Mouse (Mus musculus): ENCODE data around the gene Dcun1d2. TPM values are rescaled to one million over a fixed set of nuclear protein-coding genes. Genes with fewer than 3 reads are reported as not detected.

The Dcun1d2 gene
- polyA plus RNA-seq, 1 experiment from 2014 or later = 29.4 TPM

- Histone ChIP-seq H3K36me3 (no peaks in the 10 kb centered on the region), H3K9ac (no peak overlapping the region), H3K4me3 (replicated peaks) (no peak overlapping the region), H3K4me2 (replicated peaks) (no peak overlapping the region), H3K9me3 (replicated peaks) (no peaks in the 10 kb centered on the region), H3K27ac (replicated peaks) (no peak overlapping the region), H3K4me1 (0 out of 2 replicates have a peak, but pooled peaks cover 7% of the 10 kb centered on the region), H3K27me3 (peaks cover 6% of the 10 kb centered on the region; the same call in 1 of the 2 replicates)
- no peak for ATAC-seq (ENCODE audit: insufficient number of reproducible peaks, low FRiP score, low TSS enrichment, low read depth)
- 60% methylated on average over 3 of the region's 3 CpGs for WGBS
Observed at GRCm38 (mm10) chr8:13227184-13227583, 60.7 kb downstream of the Dcun1d2 start.

DNA sequence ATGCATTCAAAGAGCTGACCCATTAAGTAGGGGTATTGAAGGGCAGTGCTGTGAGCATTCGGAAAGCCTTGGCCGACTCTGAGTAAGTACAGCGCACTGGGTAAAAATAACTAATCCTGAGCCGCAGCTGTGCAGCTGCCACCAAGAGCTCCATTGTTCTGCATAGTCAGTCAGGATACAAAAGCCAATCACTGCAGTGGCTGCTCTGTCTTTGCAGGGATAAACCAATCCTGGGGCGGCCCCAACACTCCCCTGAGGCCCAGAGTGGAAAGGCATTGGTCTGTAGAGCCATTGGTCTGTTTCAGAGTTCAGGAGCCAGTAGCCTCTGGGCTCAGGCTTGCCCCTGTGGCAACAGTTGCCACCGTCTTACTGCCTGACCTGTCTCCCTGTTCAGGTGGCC is 61.6 kb downstream of the Dcun1d2 start:
- Histone ChIP-seq H3K4me3 (replicated peaks) (no peak overlapping the region), H3K4me2 (replicated peaks) (no peak overlapping the region), H3K36me3 (no peaks in the 10 kb centered on the region), H3K9ac (no peak overlapping the region), H3K27ac (replicated peaks) (no peak overlapping the region), H3K9me3 (replicated peaks) (no peaks in the 10 kb centered on the region), H3K27me3 (peaks cover 6% of the 10 kb centered on the region; the same call in 1 of the 2 replicates), H3K4me1 (0 out of 2 replicates have a peak, but pooled peaks cover 7% of the 10 kb centered on the region)
- WGBS = 43% methylated on average over 6 of the region's 6 CpGs
- no peak; the same call in 1 of the 2 replicates for ATAC-seq (ENCODE audit: insufficient number of reproducible peaks, low FRiP score, low TSS enrichment, low read depth)

DNA sequence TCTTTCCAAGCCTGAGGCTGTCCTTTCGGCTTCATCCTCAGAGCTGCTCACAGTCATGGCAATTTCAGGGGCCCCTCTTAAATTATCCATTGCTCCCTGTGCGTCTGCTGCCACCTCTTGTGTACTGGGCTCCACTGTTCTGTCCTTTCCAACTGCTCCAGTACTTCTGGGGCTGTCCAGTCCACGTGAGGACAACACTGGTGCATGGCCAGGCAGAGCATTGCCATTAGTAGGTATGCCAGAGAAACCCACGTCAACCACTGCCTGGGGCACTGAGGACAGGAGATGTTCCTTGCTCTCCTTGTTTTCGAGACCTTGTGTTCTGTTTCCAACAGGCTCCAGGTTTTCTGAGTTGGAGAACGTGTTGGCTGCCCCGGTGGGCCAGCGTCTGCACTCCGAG is 63.5 kb downstream of the Dcun1d2 start:
- Histone ChIP-seq H3K9me3 (replicated peaks) (no peaks in the 10 kb centered on the region), H3K27me3 (peaks cover 6% of the 10 kb centered on the region; the same call in 1 of the 2 replicates), H3K36me3 (no peaks in the 10 kb centered on the region), H3K9ac (no peak overlapping the region), H3K4me1 (0 out of 2 replicates have a peak, but pooled peaks cover 4% of the 10 kb centered on the region), H3K27ac (replicated peaks) (no peak overlapping the region), H3K4me3 (replicated peaks) (no peak overlapping the region), H3K4me2 (replicated peaks) (no peak overlapping the region)
- no peak for ATAC-seq (ENCODE audit: insufficient number of reproducible peaks, low FRiP score, low TSS enrichment, low read depth)
- WGBS = 82% methylated on average over 9 of the region's 9 CpGs

DNA sequence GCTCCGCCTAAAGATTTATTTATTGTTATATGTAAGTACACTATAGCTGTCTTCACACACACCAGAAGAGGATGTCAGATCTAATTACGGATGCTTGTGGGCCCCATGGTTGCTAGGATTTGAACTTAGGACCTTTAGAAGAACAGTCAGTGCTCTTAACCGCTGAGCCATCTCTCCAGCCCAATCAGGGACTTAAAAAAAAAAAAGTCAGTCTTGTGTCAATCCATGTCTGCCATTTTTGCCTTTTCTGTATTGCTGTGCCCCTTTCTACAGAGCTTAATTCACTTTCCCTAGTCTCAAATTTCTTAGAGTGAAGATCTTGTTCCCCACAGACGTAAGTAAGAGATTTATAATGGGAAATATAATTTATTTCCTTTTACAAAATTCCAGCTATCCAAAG is 69.5 kb downstream of the Dcun1d2 start:
- no peak overlapping the region for H3K4me2 ChIP-seq (replicated peaks)
- H3K27ac ChIP-seq (replicated peaks) = no peak overlapping the region
- H3K4me1 ChIP-seq = peaks cover 8% of the 10 kb centered on the region
- ATAC-seq (ENCODE audit: insufficient number of reproducible peaks, low FRiP score, low TSS enrichment, low read depth) = no peak
- H3K9ac ChIP-seq = no peak overlapping the region
- no peaks in the 10 kb centered on the region for H3K36me3 ChIP-seq
- WGBS = 69% methylated on average over 4 of the region's 4 CpGs
- H3K27me3 ChIP-seq = no peaks in the 10 kb centered on the region
- no peaks in the 10 kb centered on the region for H3K9me3 ChIP-seq (replicated peaks)
- H3K4me3 ChIP-seq (replicated peaks) = no peak overlapping the region

GRCm38 (mm10) chr8:13217986-13218385 is 69.9 kb downstream of the Dcun1d2 start:
- no peak overlapping the region for H3K4me2 ChIP-seq (replicated peaks)
- H3K36me3 ChIP-seq = no peaks in the 10 kb centered on the region
- no peak for ATAC-seq (ENCODE audit: insufficient number of reproducible peaks, low FRiP score, low TSS enrichment, low read depth)
- no peak overlapping the region for H3K9ac ChIP-seq
- no peak overlapping the region for H3K4me3 ChIP-seq (replicated peaks)
- no peak overlapping the region for H3K27ac ChIP-seq (replicated peaks)
- H3K9me3 ChIP-seq (replicated peaks) = no peaks in the 10 kb centered on the region
- H3K4me1 ChIP-seq = peaks cover 13% of the 10 kb centered on the region
- no peaks in the 10 kb centered on the region for H3K27me3 ChIP-seq

- Histone ChIP-seq H3K4me2 (replicated peaks) (no peak overlapping the region), H3K4me3 (replicated peaks) (no peak overlapping the region), H3K27ac (replicated peaks) (no peak overlapping the region), H3K9me3 (replicated peaks) (no peaks in the 10 kb centered on the region), H3K27me3 (no peaks in the 10 kb centered on the region), H3K36me3 (no peaks in the 10 kb centered on the region), H3K9ac (no peak overlapping the region), H3K4me1 (peaks cover 13% of the 10 kb centered on the region)
- WGBS = 48% methylated on average over 5 of the region's 5 CpGs
- ATAC-seq (ENCODE audit: insufficient number of reproducible peaks, low FRiP score, low TSS enrichment, low read depth) = no peak
Observed at GRCm38 (mm10) chr8:13217093-13217492, 70.8 kb downstream of the Dcun1d2 start.

GRCm38 (mm10) chr8:13216386-13216785 is 71.5 kb downstream of the Dcun1d2 start:
- Histone ChIP-seq H3K27me3 (no peaks in the 10 kb centered on the region), H3K9ac (no peak overlapping the region), H3K4me3 (replicated peaks) (no peak overlapping the region), H3K4me2 (replicated peaks) (no peak overlapping the region), H3K27ac (replicated peaks) (no peak overlapping the region), H3K36me3 (no peaks in the 10 kb centered on the region), H3K4me1 (peaks cover 13% of the 10 kb centered on the region), H3K9me3 (replicated peaks) (no peaks in the 10 kb centered on the region)
- 74% methylated on average over 8 of the region's 8 CpGs for WGBS
- no peak for ATAC-seq (ENCODE audit: insufficient number of reproducible peaks, low FRiP score, low TSS enrichment, low read depth)

DNA sequence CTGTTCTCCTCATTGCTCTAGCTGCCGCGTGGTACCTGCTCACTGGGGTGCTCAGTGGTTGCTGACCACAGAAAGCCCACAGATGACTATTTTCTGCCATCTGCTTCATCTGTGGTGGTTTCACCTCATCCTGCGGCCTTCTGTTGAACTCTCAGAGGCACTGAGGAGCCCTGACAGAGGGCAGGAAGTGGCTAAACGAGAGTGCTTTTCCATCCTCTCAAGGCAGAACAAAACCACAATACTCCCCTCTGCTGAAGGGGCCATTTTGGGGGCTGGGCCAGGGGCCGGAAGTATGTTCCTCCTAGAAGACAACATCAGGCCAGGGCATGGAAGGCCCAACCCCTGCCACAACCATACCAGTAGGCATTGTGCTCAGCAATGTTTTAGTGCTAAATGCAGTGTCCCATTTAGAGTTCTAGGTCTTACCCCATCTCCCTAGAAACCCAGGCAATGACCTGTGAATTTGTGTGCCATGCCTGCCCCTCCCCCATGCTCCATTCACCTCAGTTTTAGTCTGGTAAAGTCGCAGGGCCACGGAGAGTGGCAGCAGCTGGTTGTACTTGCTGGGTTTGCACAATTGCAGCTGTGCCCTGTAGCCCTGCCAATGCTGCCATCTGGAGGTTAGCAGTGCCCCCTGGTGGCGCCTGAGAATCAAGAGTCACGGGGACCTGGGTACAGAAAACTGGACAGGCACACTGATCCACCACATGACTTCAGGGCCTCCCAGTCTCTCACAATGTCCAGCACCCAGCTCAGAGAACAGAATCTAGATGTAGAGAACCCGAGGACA is 74.3 kb downstream of the Dcun1d2 start:
- H3K4me2 ChIP-seq (replicated peaks) = peak overlapping the region; percentile 17
- H3K4me1 ChIP-seq = peaks cover 16% of the 10 kb centered on the region
- H3K27me3 ChIP-seq = no peaks in the 10 kb centered on the region
- peak; percentile 71 for ATAC-seq (ENCODE audit: insufficient number of reproducible peaks, low FRiP score, low TSS enrichment, low read depth)
- no peak overlapping the region for H3K4me3 ChIP-seq (replicated peaks)
- H3K9me3 ChIP-seq (replicated peaks) = no peaks in the 10 kb centered on the region
- H3K27ac ChIP-seq (replicated peaks) = peak overlapping the region; percentile 55; the same call in 1 of the 2 replicates
- 20% methylated on average over 10 of the region's 10 CpGs for WGBS
- H3K36me3 ChIP-seq = no peaks in the 10 kb centered on the region
- H3K9ac ChIP-seq = no peak overlapping the region

DNA sequence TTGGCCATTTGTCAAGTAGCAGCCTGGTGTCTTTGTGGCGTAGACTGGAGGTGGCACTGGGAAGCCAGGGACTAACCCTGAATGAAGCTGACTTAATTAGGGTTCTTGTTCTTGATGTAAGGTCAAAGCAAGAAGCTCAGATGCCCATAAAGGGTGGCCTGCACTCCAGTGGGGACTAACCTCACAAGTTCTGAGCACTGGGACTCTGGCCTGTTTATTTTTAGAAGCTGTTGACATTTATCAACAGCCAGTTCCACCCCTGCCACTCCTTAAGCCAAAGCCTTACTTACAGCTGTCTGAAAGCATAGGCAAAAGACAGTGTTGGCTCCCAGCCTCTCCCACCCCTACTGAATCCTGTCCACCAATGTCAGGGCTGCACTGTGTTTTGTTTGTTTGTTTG is 78.2 kb downstream of the Dcun1d2 start:
- H3K27ac ChIP-seq (replicated peaks) = peak overlapping the region; percentile 28; the same call in 1 of the 2 replicates
- ATAC-seq (ENCODE audit: insufficient number of reproducible peaks, low FRiP score, low TSS enrichment, low read depth) = no peak
- no peak overlapping the region for H3K4me3 ChIP-seq (replicated peaks)
- no peaks in the 10 kb centered on the region for H3K27me3 ChIP-seq
- 64% methylated on average over 1 of the region's 1 CpGs for WGBS
- H3K9ac ChIP-seq = no peak overlapping the region
- H3K4me2 ChIP-seq (replicated peaks) = no peak overlapping the region
- peaks cover 16% of the 10 kb centered on the region for H3K4me1 ChIP-seq
- no peaks in the 10 kb centered on the region for H3K36me3 ChIP-seq
- no peaks in the 10 kb centered on the region for H3K9me3 ChIP-seq (replicated peaks)

DNA sequence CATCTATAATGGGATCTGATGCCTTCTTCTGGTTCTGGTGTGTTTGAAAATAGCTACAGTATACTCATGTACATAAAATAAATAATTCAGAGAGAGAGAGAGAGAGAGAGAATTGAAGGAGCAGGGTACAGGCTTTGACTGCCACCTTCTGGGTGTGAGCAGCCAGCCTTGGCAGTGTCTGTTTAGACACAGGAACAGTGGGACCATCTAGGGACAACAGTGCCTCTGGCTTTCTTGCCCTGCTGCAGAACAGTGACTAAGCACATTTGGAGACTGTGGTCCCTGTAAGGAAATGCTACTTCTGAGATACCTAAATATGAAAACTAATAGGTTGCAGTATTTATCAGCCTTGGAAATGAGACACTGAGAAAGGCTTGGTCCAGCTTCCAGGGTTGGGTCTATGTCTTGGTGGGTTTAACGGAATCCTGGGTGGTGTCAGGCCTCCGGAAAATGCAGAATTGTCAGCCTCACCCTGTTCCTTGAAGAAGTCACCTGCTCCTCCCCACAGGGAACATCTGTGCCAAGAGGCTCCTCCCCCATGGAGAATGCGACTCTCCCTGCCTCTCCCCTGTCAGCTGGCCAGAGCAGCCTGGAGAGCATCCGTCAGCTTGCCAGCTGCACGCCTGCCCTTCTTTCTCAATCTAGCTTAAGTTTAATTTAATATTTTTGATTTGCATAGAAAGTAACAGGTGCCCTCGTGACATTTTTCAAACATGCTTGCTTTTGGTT is 79.1 kb downstream of the Dcun1d2 start:
- peaks cover 11% of the 10 kb centered on the region for H3K4me1 ChIP-seq
- H3K4me2 ChIP-seq (replicated peaks) = no peak overlapping the region
- H3K4me3 ChIP-seq (replicated peaks) = no peak overlapping the region
- WGBS = 28% methylated on average over 6 of the region's 6 CpGs
- H3K9me3 ChIP-seq (replicated peaks) = no peaks in the 10 kb centered on the region
- no peak overlapping the region for H3K9ac ChIP-seq
- no peak overlapping the region; the same call in 1 of the 2 replicates for H3K27ac ChIP-seq (replicated peaks)
- ATAC-seq (ENCODE audit: insufficient number of reproducible peaks, low FRiP score, low TSS enrichment, low read depth) = no peak
- H3K27me3 ChIP-seq = no peaks in the 10 kb centered on the region
- no peaks in the 10 kb centered on the region for H3K36me3 ChIP-seq

GRCm38 (mm10) chr8:13206290-13206689 is 81.6 kb downstream of the Dcun1d2 start:
- Histone ChIP-seq H3K9me3 (replicated peaks) (no peaks in the 10 kb centered on the region), H3K27ac (replicated peaks) (no peak overlapping the region), H3K36me3 (no peaks in the 10 kb centered on the region), H3K4me1 (peaks cover 5% of the 10 kb centered on the region), H3K4me2 (replicated peaks) (no peak overlapping the region), H3K27me3 (peaks cover 16% of the 10 kb centered on the region), H3K4me3 (replicated peaks) (no peak overlapping the region), H3K9ac (no peak overlapping the region)
- ATAC-seq (ENCODE audit: insufficient number of reproducible peaks, low FRiP score, low TSS enrichment, low read depth) = no peak
- WGBS = 44% methylated on average over 5 of the region's 5 CpGs
